Mouse (Mus musculus) lung, embryonic 16.5 days (tissue): Measurements from ENCODE around the gene Ddx52. TPM values are rescaled to one million over a fixed set of nuclear protein-coding genes. Genes with fewer than 3 reads are reported as not detected.
A peak's percentile ranks its signal among the peaks of the same experiment; 100 is the strongest.

Experiments used
- ATAC-seq: fragments of 200-750 bp; cut with Nextera tagmentation; 2 replicates; pipeline ENCODE4 v1.8.0; 2017; ENCODE audit warnings: low read depth, mild to moderate bottlenecking, moderate library complexity
- H3K27ac ChIP-seq: fragments of 300-500 bp; sonication (generic); 2 replicates; pipeline ENCODE4 v1.5.1; 2014; ENCODE audit warnings: mild to moderate bottlenecking, control low read depth, low read length
- H3K27me3 ChIP-seq: fragments of 300-500 bp; sonication (generic); 2 replicates; pipeline ENCODE4 v1.6.1; 2014; ENCODE audit warnings: low read depth, low read length, mixed read lengths; ENCODE audit not compliant: control insufficient read depth, insufficient read depth
- H3K36me3 ChIP-seq: fragments of 300-500 bp; sonication (generic); 2 replicates; pipeline ENCODE4 v1.6.1; 2014; ENCODE audit warnings: low read length; ENCODE audit not compliant: control insufficient read depth, insufficient read depth
- H3K4me1 ChIP-seq: fragments of 300-500 bp; sonication (generic); replicated peaks from 2 replicates; pipeline ENCODE4 v1.6.1; 2014; ENCODE audit warnings: low read length, mixed read lengths; ENCODE audit not compliant: control insufficient read depth, insufficient read depth
- H3K4me2 ChIP-seq: fragments of 300-500 bp; sonication (generic); 2 replicates; pipeline ENCODE4 v1.6.1; 2014; ENCODE audit warnings: low read depth, low read length, control low read depth
- H3K4me3 ChIP-seq: fragments of 300-500 bp; sonication (generic); 2 replicates; pipeline ENCODE4 v1.5.1; 2014; ENCODE audit warnings: mild to moderate bottlenecking, low read length, control low read depth
- H3K9ac ChIP-seq: fragments of 300-500 bp; sonication (generic); 2 replicates; pipeline ENCODE4 v1.6.1; 2014; ENCODE audit warnings: low read length, control low read depth
- H3K9me3 ChIP-seq: fragments of 300-500 bp; sonication (generic); 2 replicates; pipeline ENCODE4 v1.6.1; 2016; ENCODE audit warnings: low read length; ENCODE audit not compliant: control insufficient read depth
- WGBS: fragments of 180-500 bp; shearing (Covaris S2); extraction: QIAGEN DNeasy Blood & Tissue Kit; methylation state at CpG from one replicate; pipeline ENCODE4 v1.1.7; 2014; 5-methylcytosine and 5-hydroxymethylcytosine counted together
- polyA plus RNA-seq: library from polyadenylated mRNA; unstranded; fragments of >200 nt; fragmentation: Nextera tagmentation; extraction: Ambion mirVana; gene quantifications from 2 replicates; pipeline ENCODE4 v1.2.1, GENCODE M21; 2015

Gene Ddx52
- polyA plus RNA-seq = 31.4 and 35.6 TPM in 2 replicates

- Histone ChIP-seq H3K27ac (peak within 1 kb of the TSS; percentile 65), H3K9ac (peak within 1 kb of the TSS; percentile 80), H3K4me3 (peak within 1 kb of the TSS; percentile 72), H3K4me2 (peak within 1 kb of the TSS; percentile 76), H3K4me1 (peaks cover 9% of the 10 kb centered on the region; the same call in 1 of the 2 replicates), H3K9me3 (no peaks in the 10 kb centered on the region), H3K36me3 (peaks cover 19% of the 10 kb centered on the region), H3K27me3 (no peaks in the 10 kb centered on the region; the same call in 1 of the 2 replicates)
- under 1% methylated on average over 49 of the region's 49 CpGs for whole genome bisulfite sequencing
- ATAC-seq = peak; percentile 98
Observed at GRCm38 (mm10) chr11:83941950-83942840, at the start of gene Ddx52. Gene Ddx52, plus strand, starts transcription at chr11:83942062.

GRCm38 (mm10) chr11:83893325-83893724 lies 48.5 kb upstream of the Ddx52 start:
- H3K9me3 ChIP-seq = no peaks in the 10 kb centered on the region
- WGBS = 61% methylated on average over 9 of the region's 9 CpGs
- no peak overlapping the region for H3K4me3 ChIP-seq
- no peak overlapping the region for H3K9ac ChIP-seq
- no peak overlapping the region for H3K4me2 ChIP-seq
- H3K27ac ChIP-seq = peak overlapping the region; percentile 33; the same call in 1 of the 2 replicates
- ATAC-seq = no peak
- peaks cover 8% of the 10 kb centered on the region; the same call in 1 of the 2 replicates for H3K4me1 ChIP-seq
- 0 out of 2 replicates have a peak, but pooled peaks cover 3% of the 10 kb centered on the region for H3K36me3 ChIP-seq
- no peaks in the 10 kb centered on the region for H3K27me3 ChIP-seq

- H3K9ac ChIP-seq = no peak overlapping the region
- H3K4me3 ChIP-seq = no peak overlapping the region
- H3K9me3 ChIP-seq = no peaks in the 10 kb centered on the region
- H3K36me3 ChIP-seq = 0 out of 2 replicates have a peak, but pooled peaks cover 3% of the 10 kb centered on the region
- H3K4me1 ChIP-seq = peaks cover 6% of the 10 kb centered on the region; the same call in 1 of the 2 replicates
- no peak overlapping the region for H3K4me2 ChIP-seq
- no peaks in the 10 kb centered on the region for H3K27me3 ChIP-seq
- no peak overlapping the region for H3K27ac ChIP-seq
- WGBS = 75% methylated on average over 16 of the region's 16 CpGs
- ATAC-seq = no peak
Observed at GRCm38 (mm10) chr11:83896430-83897410, 45.1 kb upstream of the Ddx52 start.

- Histone ChIP-seq H3K9me3 (no peaks in the 10 kb centered on the region), H3K4me3 (no peak overlapping the region), H3K36me3 (0 out of 2 replicates have a peak, but pooled peaks cover 3% of the 10 kb centered on the region), H3K9ac (no peak overlapping the region), H3K4me2 (no peak overlapping the region), H3K4me1 (peaks cover 6% of the 10 kb centered on the region; the same call in 1 of the 2 replicates), H3K27me3 (no peaks in the 10 kb centered on the region), H3K27ac (no peak overlapping the region)
- no peak for ATAC-seq
- WGBS = 47% methylated on average over 7 of the region's 7 CpGs
Observed at GRCm38 (mm10) chr11:83897569-83897968, 44.3 kb upstream of the Ddx52 start.

DNA sequence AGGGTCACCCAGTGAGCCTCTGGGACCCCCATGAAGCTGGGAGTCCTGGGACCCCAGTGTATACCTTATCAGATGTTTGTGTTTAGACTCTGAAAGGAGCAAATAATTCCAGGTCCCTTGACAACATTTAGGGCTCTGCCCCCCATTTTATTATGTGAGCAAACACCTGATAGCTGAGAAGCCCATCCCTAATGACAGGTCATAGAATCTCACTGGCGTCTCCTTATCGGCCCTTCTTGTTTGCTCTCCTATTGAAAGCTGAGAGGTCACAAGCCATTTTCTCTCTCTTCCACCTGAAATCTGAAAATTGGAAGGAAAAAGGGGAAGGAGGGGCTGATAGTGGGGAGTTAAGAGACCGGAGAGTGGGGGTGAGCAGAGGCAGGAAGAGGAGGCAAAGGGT lies 39.0 kb upstream of the Ddx52 start:
- H3K9me3 ChIP-seq = no peaks in the 10 kb centered on the region
- ATAC-seq = no peak
- H3K27ac ChIP-seq = no peak overlapping the region
- H3K4me3 ChIP-seq = no peak overlapping the region
- H3K27me3 ChIP-seq = no peaks in the 10 kb centered on the region
- no peak overlapping the region for H3K4me2 ChIP-seq
- no peaks in the 10 kb centered on the region for H3K36me3 ChIP-seq
- peaks cover 3% of the 10 kb centered on the region; the same call in 1 of the 2 replicates for H3K4me1 ChIP-seq
- no peak overlapping the region for H3K9ac ChIP-seq
- WGBS = 54% methylated on average over 3 of the region's 3 CpGs

GRCm38 (mm10) chr11:83905756-83906155 lies 36.1 kb upstream of the Ddx52 start:
- peaks cover 3% of the 10 kb centered on the region; the same call in 1 of the 2 replicates for H3K4me1 ChIP-seq
- no peak overlapping the region for H3K9ac ChIP-seq
- 68% methylated on average over 5 of the region's 5 CpGs for WGBS
- H3K4me2 ChIP-seq = no peak overlapping the region
- no peak overlapping the region for H3K4me3 ChIP-seq
- H3K36me3 ChIP-seq = no peaks in the 10 kb centered on the region
- no peaks in the 10 kb centered on the region for H3K27me3 ChIP-seq
- H3K27ac ChIP-seq = no peak overlapping the region
- no peaks in the 10 kb centered on the region for H3K9me3 ChIP-seq
- no peak for ATAC-seq

- Histone ChIP-seq H3K4me1 (no peaks in the 10 kb centered on the region), H3K36me3 (no peaks in the 10 kb centered on the region), H3K4me2 (no peak overlapping the region), H3K4me3 (no peak overlapping the region), H3K27me3 (no peaks in the 10 kb centered on the region), H3K27ac (no peak overlapping the region), H3K9ac (no peak overlapping the region), H3K9me3 (no peaks in the 10 kb centered on the region)
- 35% methylated on average over 7 of the region's 7 CpGs for WGBS
- ATAC-seq = no peak
Observed at GRCm38 (mm10) chr11:83908376-83908775, 33.5 kb upstream of the Ddx52 start.

- WGBS = 28% methylated on average over 8 of the region's 8 CpGs
- no peak for ATAC-seq
- no peak overlapping the region for H3K27ac ChIP-seq
Observed at GRCm38 (mm10) chr11:83913824-83914311, 28.0 kb upstream of the Ddx52 start.

More at GRCm38 (mm10) chr11:83913824-83914311, 28.0 kb upstream of the Ddx52 start:
- no peak overlapping the region for H3K4me2 ChIP-seq
- H3K9ac ChIP-seq = no peak overlapping the region
- H3K9me3 ChIP-seq = no peaks in the 10 kb centered on the region
- no peaks in the 10 kb centered on the region for H3K27me3 ChIP-seq
- no peaks in the 10 kb centered on the region for H3K36me3 ChIP-seq
- H3K4me1 ChIP-seq = no peaks in the 10 kb centered on the region
- H3K4me3 ChIP-seq = no peak overlapping the region
